Mouse (Mus musculus): Measurements from ENCODE around the gene Mroh8. TPM values are rescaled to one million over a fixed set of nuclear protein-coding genes. Genes with fewer than 3 reads are reported as not detected.

The Mroh8 gene
- polyA plus RNA-seq, 1 experiment from 2014 or later, result 0.39 TPM

- Histone ChIP-seq H3K4me3 (ENCODE audit: low read depth, low read length) (no peak overlapping the region), H3K27ac (replicated peaks; ENCODE audit: low read depth, low read length) (no peak overlapping the region), H3K36me3 (ENCODE audit: control insufficient read depth, insufficient read depth, low read length) (peaks cover 7% of the 10 kb centered on the region; the same call in 1 of the 2 replicates), H3K27me3 (ENCODE audit: control insufficient read depth, insufficient read depth, low read length) (no peaks in the 10 kb centered on the region), H3K9me3 (ENCODE audit: control insufficient read depth, low read length) (no peaks in the 10 kb centered on the region), H3K4me1 (ENCODE audit: control insufficient read depth, insufficient read depth, low read length) (no peaks in the 10 kb centered on the region), H3K4me2 (ENCODE audit: low read depth, severe bottlenecking) (no peak overlapping the region), H3K9ac (ENCODE audit: low read length) (no peak overlapping the region)
- ATAC-seq (ENCODE audit: insufficient number of reproducible peaks, low FRiP score, low TSS enrichment, low read depth), result no peak
- WGBS, result 81% methylated on average over 2 of the region's 2 CpGs
- no peak for DNase-seq (ENCODE audit: low spot score)
Observed at GRCm38 (mm10) chr2:157164101-157164500, 115.2 kb downstream of the Mroh8 start.

Other genes with a start within 250 kb of the Mroh8 start
- gene Soga1, start 200.3 kb downstream of the Mroh8 start, polyA plus RNA-seq (2014; fragmentation: Nextera tagmentation; extraction: Ambion mirVana), result 5.7 and 7.0 TPM in 2 replicates
- not detected in 2 replicates for gene Tldc2, start 192.5 kb downstream of the Mroh8 start, polyA plus RNA-seq (2014; fragmentation: Nextera tagmentation; extraction: Ambion mirVana)
- 27.5 and 27.9 TPM in 2 replicates for gene Samhd1, start 144.3 kb downstream of the Mroh8 start, polyA plus RNA-seq (2014; fragmentation: Nextera tagmentation; extraction: Ambion mirVana)
- gene Rbl1, start 75.0 kb downstream of the Mroh8 start, polyA plus RNA-seq (2014; fragmentation: Nextera tagmentation; extraction: Ambion mirVana), result 30.0 and 30.8 TPM in 2 replicates
- 269 TPM in 2 replicates for gene Rpn2, start 532 bp downstream of the Mroh8 start, polyA plus RNA-seq (2014; fragmentation: Nextera tagmentation; extraction: Ambion mirVana)
- gene Ghrh, start 68.0 kb upstream of the Mroh8 start, polyA plus RNA-seq (2014; fragmentation: Nextera tagmentation; extraction: Ambion mirVana), result not detected in 2 replicates
- gene Manbal, start 88.0 kb upstream of the Mroh8 start, polyA plus RNA-seq (2014; fragmentation: Nextera tagmentation; extraction: Ambion mirVana), result 38.1 and 38.3 TPM in 2 replicates
- gene Src, start 138.9 kb upstream of the Mroh8 start, polyA plus RNA-seq (2014; fragmentation: Nextera tagmentation; extraction: Ambion mirVana), result 13.2 and 18.5 TPM in 2 replicates

Measured in limb, embryonic 11.5 days (tissue).